Mouse (Mus musculus) limb, embryonic 11.5 days (tissue): Measurements from ENCODE around the gene Lmo1. TPM values are rescaled to one million over a fixed set of nuclear protein-coding genes. Genes with fewer than 3 reads are reported as not detected.

ENCODE experiments used
- ATAC-seq: fragments of 200-750 bp; cut with Nextera tagmentation; 2 replicates; pipeline ENCODE4 v1.8.0; 2017; ENCODE audit warnings: low read depth; ENCODE audit not compliant: insufficient number of reproducible peaks, low FRiP score, low TSS enrichment
- DNase-seq: peaks from one replicate; pipeline ENCODE4 v3.0.0-alpha.2; 2015; ENCODE audit warnings: low spot score
- H3K27ac ChIP-seq: fragments of 300-500 bp; sonication (generic); replicated peaks from 2 replicates; pipeline ENCODE4 v1.5.1; 2014; ENCODE audit warnings: low read depth, mild to moderate bottlenecking, low read length
- H3K27me3 ChIP-seq: fragments of 300-500 bp; sonication (generic); 2 replicates; pipeline ENCODE4 v1.6.1; 2014; ENCODE audit warnings: mild to moderate bottlenecking, low read length, mixed read lengths; ENCODE audit not compliant: control insufficient read depth, insufficient read depth
- H3K36me3 ChIP-seq: fragments of 300-500 bp; sonication (generic); 2 replicates; pipeline ENCODE4 v1.6.1; 2014; ENCODE audit warnings: mild to moderate bottlenecking, low read length, moderate library complexity, mixed read lengths; ENCODE audit not compliant: control insufficient read depth, insufficient read depth
- H3K4me1 ChIP-seq: fragments of 300-500 bp; sonication (generic); 2 replicates; pipeline ENCODE4 v1.6.1; 2014; ENCODE audit warnings: low read length, mixed read lengths; ENCODE audit not compliant: control insufficient read depth, insufficient read depth
- H3K4me2 ChIP-seq: fragments of 300-500 bp; sonication (generic); 2 replicates; pipeline ENCODE4 v1.6.1; 2014; ENCODE audit warnings: low read depth, mild to moderate bottlenecking, moderate library complexity; ENCODE audit not compliant: severe bottlenecking
- H3K4me3 ChIP-seq: fragments of 300-500 bp; sonication (generic); 2 replicates; pipeline ENCODE4 v1.5.1; 2014; ENCODE audit warnings: low read depth, low read length
- H3K9ac ChIP-seq: fragments of 300-500 bp; sonication (generic); 2 replicates; pipeline ENCODE4 v1.6.1; 2014; ENCODE audit warnings: mild to moderate bottlenecking, low read length
- H3K9me3 ChIP-seq: fragments of 300-500 bp; sonication (generic); 2 replicates; pipeline ENCODE4 v1.6.1; 2016; ENCODE audit warnings: low read length; ENCODE audit not compliant: control insufficient read depth
- WGBS: fragments of 180-500 bp; shearing (Covaris S2); extraction: QIAGEN DNeasy Blood & Tissue Kit; methylation state at CpG from one replicate; pipeline ENCODE4 v1.1.7; 2014; 5-methylcytosine and 5-hydroxymethylcytosine counted together
- polyA plus RNA-seq: library from polyadenylated mRNA; unstranded; fragments of >200 nt; fragmentation: Nextera tagmentation; extraction: Ambion mirVana; gene quantifications from 2 replicates; pipeline ENCODE4 v1.2.1, GENCODE M21; 2014

Gene Lmo1
- polyA plus RNA-seq, 1 experiment from 2014 or later = 34.8 TPM

GRCm38 (mm10) chr7:109142564-109142963 lies 32.4 kb downstream of the Lmo1 start:
- Histone ChIP-seq H3K4me2 (no peak overlapping the region), H3K4me1 (peaks cover 8% of the 10 kb centered on the region), H3K36me3 (no peaks in the 10 kb centered on the region), H3K9me3 (no peaks in the 10 kb centered on the region), H3K27me3 (no peaks in the 10 kb centered on the region), H3K9ac (no peak overlapping the region), H3K4me3 (no peak overlapping the region), H3K27ac (no peak overlapping the region)
- ATAC-seq (no peak), DNase-seq (no peak)
- 61% methylated on average over 2 of the region's 2 CpGs for WGBS

GRCm38 (mm10) chr7:109141753-109142152 lies 33.3 kb downstream of the Lmo1 start:
- Histone ChIP-seq H3K4me2 (no peak overlapping the region), H3K9ac (no peak overlapping the region), H3K36me3 (no peaks in the 10 kb centered on the region), H3K27me3 (no peaks in the 10 kb centered on the region), H3K27ac (no peak overlapping the region), H3K4me3 (no peak overlapping the region), H3K4me1 (peaks cover 8% of the 10 kb centered on the region), H3K9me3 (no peaks in the 10 kb centered on the region)
- no peak for ATAC-seq
- DNase-seq = no peak
- whole genome bisulfite sequencing = 77% methylated on average over 3 of the region's 3 CpGs

- no peak for DNase-seq
- 77% methylated on average over 2 of the region's 2 CpGs for WGBS
- Histone ChIP-seq H3K9ac (no peak overlapping the region), H3K27ac (no peak overlapping the region), H3K36me3 (no peaks in the 10 kb centered on the region), H3K4me2 (no peak overlapping the region), H3K4me3 (no peak overlapping the region), H3K4me1 (peaks cover 5% of the 10 kb centered on the region; the same call in 1 of the 2 replicates), H3K27me3 (no peaks in the 10 kb centered on the region), H3K9me3 (no peaks in the 10 kb centered on the region)
- no peak for ATAC-seq
Measured at GRCm38 (mm10) chr7:109141054-109141453, 34.0 kb downstream of the Lmo1 start.

GRCm38 (mm10) chr7:109139405-109139804 lies 35.6 kb downstream of the Lmo1 start:
- DNase-seq (peak; percentile 95), ATAC-seq (peak; percentile 83)
- no peak overlapping the region for H3K27ac ChIP-seq
- H3K27me3 ChIP-seq = no peaks in the 10 kb centered on the region
- H3K9me3 ChIP-seq = no peaks in the 10 kb centered on the region
- H3K4me2 ChIP-seq = no peak overlapping the region
- no peaks in the 10 kb centered on the region for H3K36me3 ChIP-seq
- no peaks in the 10 kb centered on the region; the same call in 1 of the 2 replicates for H3K4me1 ChIP-seq
- no peak overlapping the region for H3K4me3 ChIP-seq
- H3K9ac ChIP-seq = no peak overlapping the region
- 11% methylated on average over 3 of the region's 3 CpGs for WGBS

GRCm38 (mm10) chr7:109137441-109137840 lies 37.6 kb downstream of the Lmo1 start:
- no peaks in the 10 kb centered on the region for H3K27me3 ChIP-seq
- no peaks in the 10 kb centered on the region for H3K9me3 ChIP-seq
- H3K36me3 ChIP-seq = no peaks in the 10 kb centered on the region
- H3K4me1 ChIP-seq = no peaks in the 10 kb centered on the region
- WGBS = 86% methylated on average over 8 of the region's 8 CpGs
- no peak overlapping the region for H3K27ac ChIP-seq
- H3K4me2 ChIP-seq = no peak overlapping the region
- no peak overlapping the region for H3K9ac ChIP-seq
- ATAC-seq (no peak), DNase-seq (no peak)
- H3K4me3 ChIP-seq = no peak overlapping the region

GRCm38 (mm10) chr7:109131565-109131964 lies 43.4 kb downstream of the Lmo1 start:
- H3K27ac ChIP-seq = no peak overlapping the region
- H3K4me2 ChIP-seq = no peak overlapping the region
- no peak for DNase-seq
- ATAC-seq = no peak
- no peak overlapping the region for H3K9ac ChIP-seq
- no peaks in the 10 kb centered on the region for H3K27me3 ChIP-seq
- H3K4me1 ChIP-seq = no peaks in the 10 kb centered on the region
- WGBS = 84% methylated on average over 2 of the region's 2 CpGs
- no peak overlapping the region for H3K4me3 ChIP-seq
- H3K9me3 ChIP-seq = no peaks in the 10 kb centered on the region
- H3K36me3 ChIP-seq = no peaks in the 10 kb centered on the region

- no peak overlapping the region for H3K27ac ChIP-seq
- no peak overlapping the region for H3K4me2 ChIP-seq
- no peak overlapping the region for H3K9ac ChIP-seq
- H3K4me3 ChIP-seq = no peak overlapping the region
- H3K4me1 ChIP-seq = no peaks in the 10 kb centered on the region
- no peaks in the 10 kb centered on the region for H3K27me3 ChIP-seq
- ATAC-seq (no peak), DNase-seq (no peak)
- H3K36me3 ChIP-seq = no peaks in the 10 kb centered on the region
- H3K9me3 ChIP-seq = no peaks in the 10 kb centered on the region
- 82% methylated on average over 5 of the region's 5 CpGs for WGBS
Measured at GRCm38 (mm10) chr7:109129946-109130686, 44.9 kb downstream of the Lmo1 start.

GRCm38 (mm10) chr7:109129442-109129841 lies 45.6 kb downstream of the Lmo1 start:
- no peaks in the 10 kb centered on the region for H3K9me3 ChIP-seq
- no peaks in the 10 kb centered on the region for H3K36me3 ChIP-seq
- ATAC-seq (no peak), DNase-seq (peak; percentile 80)
- no peak overlapping the region for H3K4me3 ChIP-seq
- H3K27me3 ChIP-seq = no peaks in the 10 kb centered on the region
- no peak overlapping the region for H3K27ac ChIP-seq
- no peak overlapping the region for H3K4me2 ChIP-seq
- H3K4me1 ChIP-seq = no peaks in the 10 kb centered on the region
- H3K9ac ChIP-seq = no peak overlapping the region

GRCm38 (mm10) chr7:109115929-109116328 lies 59.1 kb downstream of the Lmo1 start:
- 78% methylated on average over 4 of the region's 4 CpGs for WGBS
- Histone ChIP-seq H3K9ac (no peak overlapping the region), H3K4me1 (no peaks in the 10 kb centered on the region), H3K9me3 (no peaks in the 10 kb centered on the region), H3K4me2 (no peak overlapping the region), H3K4me3 (no peak overlapping the region), H3K36me3 (no peaks in the 10 kb centered on the region), H3K27ac (no peak overlapping the region), H3K27me3 (no peaks in the 10 kb centered on the region)
- ATAC-seq = no peak
- peak; percentile 18 for DNase-seq
